Mouse (Mus musculus): ENCODE measurements around the gene B3galt4.
"Not testable (repeated sequence)": the region's sequence is repeated elsewhere in the genome, so short reads cannot be mapped to it uniquely, and the experiment has no call there.

Gene B3galt4

GRCm38 (mm10) chr17:33904835-33905234 lies 46.5 kb downstream of the B3galt4 start, which contains the start of gene Platr17:
Platr17 (plus strand) TSS chr17:33905135.
- not testable (repeated sequence) for DNase-seq (ENCODE audit: low read depth, low spot score)

GRCm38 (mm10) chr17:33903911-33904651 lies 47.2 kb downstream of the B3galt4 start:
- peak; percentile 62 for DNase-seq (ENCODE audit: low read depth, low spot score)

- DNase-seq (ENCODE audit: low read depth, low spot score), result no peak
These were observed 48.8 kb downstream of the B3galt4 start for GRCm38 (mm10) chr17:33902491-33902890.

- DNase-seq (ENCODE audit: low read depth, low spot score), result no peak
These were observed 49.2 kb downstream of the B3galt4 start for GRCm38 (mm10) chr17:33902079-33902478.

GRCm38 (mm10) chr17:33901653-33902052 lies 49.6 kb downstream of the B3galt4 start:
- no peak for DNase-seq (ENCODE audit: low read depth, low spot score)

GRCm38 (mm10) chr17:33900989-33901314 lies 50.3 kb downstream of the B3galt4 start:
- DNase-seq (ENCODE audit: low read depth, low spot score), result no peak

- DNase-seq (ENCODE audit: low read depth, low spot score), result no peak
These were observed 50.9 kb downstream of the B3galt4 start for GRCm38 (mm10) chr17:33900281-33900988.

Measured in A20 (cell line).